Mouse (Mus musculus): ENCODE results near the gene Gtf2a2.
A peak's percentile ranks its signal among the peaks of the same experiment; 100 is the strongest.

Gene Gtf2a2

GRCm38 (mm10) chr9:70012408-70012901 lies at the start of gene Gtf2a2:
Gtf2a2 (plus strand) TSS chr9:70012550.
- peak; percentile 85 to 87 for DNase-seq (ENCODE audit: low read depth in 2 of 2, low spot score in 2 of 2)

- no peak for DNase-seq (ENCODE audit: low read depth in 2 of 2, low spot score in 2 of 2)
These were observed 48.0 kb upstream of the Gtf2a2 start for GRCm38 (mm10) chr9:69964370-69964769.

GRCm38 (mm10) chr9:69985526-69985925 lies 26.8 kb upstream of the Gtf2a2 start:
- DNase-seq (ENCODE audit: low read depth in 2 of 2, low spot score in 2 of 2) = no peak

GRCm38 (mm10) chr9:69986063-69986462 lies 26.3 kb upstream of the Gtf2a2 start:
- DNase-seq (ENCODE audit: low read depth in 2 of 2, low spot score in 2 of 2) = no peak

GRCm38 (mm10) chr9:69986571-69986970 lies 25.8 kb upstream of the Gtf2a2 start:
- no peak for DNase-seq (ENCODE audit: low read depth in 2 of 2, low spot score in 2 of 2)

- peak; percentile 39 to 72 for DNase-seq (ENCODE audit: low read depth in 2 of 2, low spot score in 2 of 2)
These were observed 24.8 kb upstream of the Gtf2a2 start for GRCm38 (mm10) chr9:69987579-69987978.

- DNase-seq (ENCODE audit: low read depth in 2 of 2, low spot score in 2 of 2) = no peak
These were observed 23.5 kb upstream of the Gtf2a2 start for GRCm38 (mm10) chr9:69988706-69989302.

GRCm38 (mm10) chr9:69989303-69990121 lies 22.8 kb upstream of the Gtf2a2 start, which contains the start of gene Bnip2:
Bnip2 (plus strand) TSS chr9:69989466.
- peak; percentile 59 to 67 for DNase-seq (ENCODE audit: low read depth in 2 of 2, low spot score in 2 of 2)

- peak in 1 of 2 experiments; percentile 7 for DNase-seq (ENCODE audit: low read depth in 2 of 2, low spot score in 2 of 2)
These were observed 22.0 kb upstream of the Gtf2a2 start for GRCm38 (mm10) chr9:69990346-69990745.

GRCm38 (mm10) chr9:69992841-69993277 lies 19.5 kb upstream of the Gtf2a2 start:
- DNase-seq (ENCODE audit: low read depth in 2 of 2, low spot score in 2 of 2) = no peak

- no peak for DNase-seq (ENCODE audit: low read depth in 2 of 2, low spot score in 2 of 2)
These were observed 18.9 kb upstream of the Gtf2a2 start for GRCm38 (mm10) chr9:69993479-69993878.

- no peak for DNase-seq (ENCODE audit: low read depth in 2 of 2, low spot score in 2 of 2)
These were observed 17.8 kb upstream of the Gtf2a2 start for GRCm38 (mm10) chr9:69994547-69994946.

GRCm38 (mm10) chr9:69999318-69999717 lies 13.0 kb upstream of the Gtf2a2 start:
- no peak for DNase-seq (ENCODE audit: low read depth in 2 of 2, low spot score in 2 of 2)

GRCm38 (mm10) chr9:70003516-70003915 lies 8.8 kb upstream of the Gtf2a2 start:
- no peak for DNase-seq (ENCODE audit: low read depth in 2 of 2, low spot score in 2 of 2)

- no peak for DNase-seq (ENCODE audit: low read depth in 2 of 2, low spot score in 2 of 2)
These were observed 5.4 kb upstream of the Gtf2a2 start for GRCm38 (mm10) chr9:70006984-70007383.

GRCm38 (mm10) chr9:70007506-70008248 lies 4.7 kb upstream of the Gtf2a2 start:
- no peak for DNase-seq (ENCODE audit: low read depth in 2 of 2, low spot score in 2 of 2)

GRCm38 (mm10) chr9:70009754-70010304 lies 2.5 kb upstream of the Gtf2a2 start:
- no peak for DNase-seq (ENCODE audit: low read depth in 2 of 2, low spot score in 2 of 2)

GRCm38 (mm10) chr9:70010781-70011473 lies 1.4 kb upstream of the Gtf2a2 start:
- no peak for DNase-seq (ENCODE audit: low read depth in 2 of 2, low spot score in 2 of 2)

GRCm38 (mm10) chr9:70011537-70012407 lies 578 bp upstream of the Gtf2a2 start:
- DNase-seq (ENCODE audit: low read depth in 2 of 2, low spot score in 2 of 2) = no peak

- no peak for DNase-seq (ENCODE audit: low read depth in 2 of 2, low spot score in 2 of 2)
These were observed 3.3 kb downstream of the Gtf2a2 start for GRCm38 (mm10) chr9:70015632-70016031.
